Mouse (Mus musculus) heart, postnatal 0 days (tissue): ENCODE measurements around the gene Lipc. TPM values are rescaled to one million over a fixed set of nuclear protein-coding genes. Genes with fewer than 3 reads are reported as not detected.

Experiments used
- ATAC-seq: fragments of 200-750 bp; cut with Nextera tagmentation; 2 replicates; pipeline ENCODE4 v1.8.0; 2017; ENCODE audit warnings: low read depth, moderate number of reproducible peaks, moderate library complexity; ENCODE audit not compliant: insufficient read depth
- DNase-seq: peaks from one replicate; pipeline ENCODE4 v3.0.0-alpha.2; 2016; ENCODE audit warnings: low spot score
- H3K27ac ChIP-seq: fragments of 300-500 bp; sonication (generic); 2 replicates; pipeline ENCODE4 v1.5.1; 2014; ENCODE audit warnings: low read depth, mild to moderate bottlenecking
- H3K27me3 ChIP-seq: fragments of 300-500 bp; sonication (generic); 2 replicates; pipeline ENCODE4 v1.6.1; 2014; ENCODE audit warnings: low read length, mixed read lengths; ENCODE audit not compliant: control insufficient read depth, insufficient read depth
- H3K36me3 ChIP-seq: fragments of 300-500 bp; sonication (generic); replicated peaks from 2 replicates; pipeline ENCODE4 v1.6.1; 2014; ENCODE audit warnings: low read length, mixed read lengths; ENCODE audit not compliant: control insufficient read depth, insufficient read depth
- H3K4me1 ChIP-seq: fragments of 300-500 bp; sonication (generic); 2 replicates; pipeline ENCODE4 v1.6.1; 2014; ENCODE audit warnings: antibody characterized with exemption; ENCODE audit not compliant: control insufficient read depth, insufficient read depth
- H3K4me2 ChIP-seq: fragments of 300-500 bp; sonication (generic); 2 replicates; pipeline ENCODE4 v1.6.1; 2014; ENCODE audit warnings: low read depth, mild to moderate bottlenecking, low read length, moderate library complexity
- H3K4me3 ChIP-seq: fragments of 300-500 bp; sonication (generic); 2 replicates; pipeline ENCODE4 v1.5.1; 2014; ENCODE audit warnings: low read depth, low read length
- H3K9ac ChIP-seq: fragments of 300-500 bp; sonication (generic); replicated peaks from 2 replicates; pipeline ENCODE4 v1.6.1; 2014; ENCODE audit warnings: low read depth, low read length, mixed read lengths
- H3K9me3 ChIP-seq: fragments of 300-500 bp; sonication (generic); replicated peaks from 2 replicates; pipeline ENCODE4 v1.6.1; 2016; ENCODE audit warnings: low read length; ENCODE audit not compliant: control insufficient read depth
- CTCF ChIP-seq: IDR thresholded peaks from 2 replicates; pipeline ENCODE4 v1.5.1; 2016; ENCODE audit warnings: antibody characterized with exemption, control low read depth, low read depth
- EP300 ChIP-seq: IDR thresholded peaks from 2 replicates; pipeline ENCODE4 v1.6.1; 2016; ENCODE audit warnings: antibody characterized with exemption, low read depth
- WGBS: fragments of 180-500 bp; shearing (Covaris S2); extraction: QIAGEN DNeasy Blood & Tissue Kit; methylation state at CpG from one replicate; pipeline ENCODE4 v1.1.7; 2014; 5-methylcytosine and 5-hydroxymethylcytosine counted together
- polyA plus RNA-seq: library from polyadenylated mRNA; unstranded; fragments of >200 nt; fragmentation: Nextera tagmentation; extraction: Ambion mirVana; gene quantifications from 2 replicates; pipeline ENCODE4 v1.2.1, GENCODE M21; 2015
- total RNA-seq: library from RNA; depleted of rRNA; stranded (reverse); fragments of >200 nt; gene quantifications from 2 replicates; pipeline ENCODE4 v1.2.3, GENCODE M21; 2014; ENCODE audit warnings: low replicate concordance

Gene Lipc
- total and polyA plus RNA-seq, 2 experiments from 2014 or later = 0.12 to 4.6 TPM

GRCm38 (mm10) chr9:70982991-70983480, 31.0 kb upstream of the Lipc start:
- Histone ChIP-seq H3K27ac (no peak overlapping the region), H3K4me2 (no peak overlapping the region), H3K4me1 (no peaks in the 10 kb centered on the region), H3K9ac (no peak overlapping the region), H3K36me3 (no peaks in the 10 kb centered on the region), H3K4me3 (no peak overlapping the region), H3K27me3 (no peaks in the 10 kb centered on the region), H3K9me3 (peaks cover 3% of the 10 kb centered on the region; the same call in 1 of the 2 replicates)
- no peak for DNase-seq
- WGBS = 93% methylated on average over 3 of the region's 3 CpGs
- TF ChIP-seq CTCF (no peak), EP300 (no peak)
- ATAC-seq = no peak

DNA sequence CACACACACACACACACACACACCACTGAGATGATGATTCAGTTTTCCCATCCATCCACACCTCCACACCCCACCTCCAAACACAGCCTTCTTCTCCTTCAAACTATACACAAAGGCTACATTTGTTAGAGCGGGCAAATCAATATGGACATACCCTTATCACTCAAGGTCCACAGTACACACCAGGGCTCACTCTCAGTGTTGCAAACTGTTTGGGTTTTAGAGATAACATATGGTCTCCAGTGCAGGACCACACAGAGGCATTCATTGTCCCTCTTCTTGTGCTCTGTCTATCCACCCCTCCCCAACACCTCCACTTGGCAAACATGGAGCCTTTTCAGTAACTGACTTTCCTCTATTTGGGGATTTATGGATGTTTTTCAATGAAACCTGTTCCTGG, 29.7 kb upstream of the Lipc start:
- no peak for ATAC-seq
- Histone ChIP-seq H3K27ac (no peak overlapping the region), H3K9me3 (peaks cover 3% of the 10 kb centered on the region; the same call in 1 of the 2 replicates), H3K36me3 (no peaks in the 10 kb centered on the region), H3K4me2 (no peak overlapping the region), H3K4me1 (no peaks in the 10 kb centered on the region), H3K27me3 (no peaks in the 10 kb centered on the region), H3K9ac (no peak overlapping the region), H3K4me3 (no peak overlapping the region)
- no peak for TF ChIP-seq EP300
- TF ChIP-seq CTCF = no peak
- no peak for DNase-seq
- 82% methylated on average over 1 of the region's 1 CpGs for WGBS

DNA sequence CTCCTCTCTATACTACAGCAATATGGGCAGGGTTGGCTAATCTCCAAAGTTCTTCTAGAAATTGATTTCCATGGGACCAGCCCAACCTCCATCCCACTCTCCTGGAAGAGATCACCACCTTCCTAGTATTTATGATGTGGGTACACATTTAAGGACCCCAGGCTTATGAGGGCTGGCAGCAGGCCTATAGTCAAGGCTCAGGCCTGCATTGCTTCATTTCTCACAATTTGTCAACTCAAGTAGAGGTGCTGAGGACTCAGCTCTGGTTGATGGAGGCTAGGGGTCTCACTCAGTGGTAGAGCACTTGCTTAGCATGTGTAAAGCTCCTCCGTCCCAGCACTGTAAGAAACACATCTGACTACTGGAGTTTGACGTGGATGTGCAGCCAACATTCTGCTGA, 27.6 kb upstream of the Lipc start:
- Histone ChIP-seq H3K36me3 (no peaks in the 10 kb centered on the region), H3K4me3 (no peak overlapping the region), H3K9ac (no peak overlapping the region), H3K27me3 (no peaks in the 10 kb centered on the region), H3K27ac (no peak overlapping the region), H3K4me2 (no peak overlapping the region), H3K4me1 (no peaks in the 10 kb centered on the region), H3K9me3 (no peaks in the 10 kb centered on the region)
- TF ChIP-seq EP300 (no peak), CTCF (no peak)
- DNase-seq (no peak), ATAC-seq (no peak)
- WGBS = 82% methylated on average over 2 of the region's 2 CpGs

GRCm38 (mm10) chr9:70979171-70979570, 27.1 kb upstream of the Lipc start:
- TF ChIP-seq EP300 (no peak), CTCF (no peak)
- ATAC-seq = no peak

DNA sequence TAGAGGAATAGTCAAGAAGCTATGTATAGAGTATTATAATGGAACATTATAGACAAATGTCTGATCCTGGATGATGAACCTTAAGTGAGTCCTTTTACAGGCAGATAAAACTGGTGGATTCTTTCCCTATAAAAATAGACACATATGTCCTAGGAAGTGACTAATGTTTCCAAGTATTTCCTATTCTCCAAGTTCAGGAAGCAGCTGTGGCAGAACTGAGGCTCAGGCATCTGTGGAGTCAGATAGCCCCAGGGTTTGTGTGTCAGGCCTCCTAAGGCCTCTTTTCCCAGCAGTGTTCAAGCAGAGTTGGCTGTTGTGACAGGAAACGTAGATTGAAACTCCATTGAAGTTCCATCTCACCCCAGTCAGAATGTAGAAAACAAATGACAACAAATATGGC, 25.4 kb upstream of the Lipc start:
- Histone ChIP-seq H3K4me1 (no peaks in the 10 kb centered on the region), H3K9ac (no peak overlapping the region), H3K36me3 (no peaks in the 10 kb centered on the region), H3K9me3 (no peaks in the 10 kb centered on the region), H3K4me2 (no peak overlapping the region), H3K4me3 (no peak overlapping the region), H3K27me3 (no peaks in the 10 kb centered on the region), H3K27ac (peak overlapping the region; percentile 81)
- TF ChIP-seq EP300 = peak; percentile 97
- no peak for TF ChIP-seq CTCF
- 42% methylated on average over 1 of the region's 1 CpGs for WGBS
- DNase-seq = peak; percentile 82
- ATAC-seq = peak; percentile 81

More at GRCm38 (mm10) chr9:70979171-70979570, 27.1 kb upstream of the Lipc start:
- H3K27me3 ChIP-seq = no peaks in the 10 kb centered on the region
- H3K9me3 ChIP-seq = no peaks in the 10 kb centered on the region
- H3K4me3 ChIP-seq = no peak overlapping the region
- H3K27ac ChIP-seq = no peak overlapping the region
- H3K36me3 ChIP-seq = no peaks in the 10 kb centered on the region
- H3K9ac ChIP-seq = no peak overlapping the region
- DNase-seq = no peak
- H3K4me2 ChIP-seq = no peak overlapping the region
- WGBS = 78% methylated on average over 5 of the region's 5 CpGs
- H3K4me1 ChIP-seq = no peaks in the 10 kb centered on the region

DNA sequence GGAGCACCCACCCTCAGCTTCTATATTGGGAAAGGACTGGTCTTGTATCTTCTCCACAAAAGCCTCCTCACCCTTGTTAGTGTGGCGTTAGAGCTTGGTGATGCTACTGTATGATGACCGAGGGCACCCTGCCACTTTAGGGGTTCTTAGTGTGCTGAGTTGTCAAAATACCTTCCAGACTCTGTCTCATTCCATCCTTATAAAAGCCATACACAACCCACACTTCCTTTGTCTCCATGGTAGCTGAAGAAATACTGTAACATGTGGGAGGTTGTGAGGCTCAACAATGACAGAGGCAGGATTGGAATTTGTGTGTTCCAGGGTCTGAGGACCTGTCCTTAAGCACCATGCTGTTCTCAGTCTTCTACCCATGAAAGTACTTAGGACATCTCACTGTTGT, 23.9 kb upstream of the Lipc start:
- DNase-seq (no peak), ATAC-seq (no peak)
- Histone ChIP-seq H3K4me1 (no peaks in the 10 kb centered on the region), H3K4me2 (no peak overlapping the region), H3K27ac (no peak overlapping the region), H3K27me3 (no peaks in the 10 kb centered on the region), H3K4me3 (no peak overlapping the region), H3K9ac (no peak overlapping the region), H3K36me3 (no peaks in the 10 kb centered on the region), H3K9me3 (no peaks in the 10 kb centered on the region)
- 78% methylated on average over 2 of the region's 2 CpGs for WGBS
- TF ChIP-seq EP300 = no peak
- TF ChIP-seq CTCF = no peak
